Mouse (Mus musculus): ENCODE measurements around the gene Epp13. TPM values are rescaled to one million over a fixed set of nuclear protein-coding genes. Genes with fewer than 3 reads are reported as not detected.

Gene Epp13
- polyA plus RNA-seq, 1 experiment: not detected

Other genes with a start within 250 kb of the Epp13 start
- not detected in 2 replicates for gene Vmn1r65, start 241.7 kb upstream of the Epp13 start, polyA plus RNA-seq (2012; ENCODE audit: insufficient read depth, insufficient read length, missing spikeins)
- gene Nlrp4c, start 207.5 kb upstream of the Epp13 start, polyA plus RNA-seq (2012; ENCODE audit: insufficient read depth, insufficient read length, missing spikeins): not detected in 2 replicates
- gene Zfp787, start 96.7 kb upstream of the Epp13 start, polyA plus RNA-seq (2012; ENCODE audit: insufficient read depth, insufficient read length, missing spikeins): 28.2 and 41.7 TPM in 2 replicates
- gene Zfp444, start 80.5 kb upstream of the Epp13 start, polyA plus RNA-seq (2012; ENCODE audit: insufficient read depth, insufficient read length, missing spikeins): 5.1 and 7.7 TPM in 2 replicates
- gene Galp, start 55.6 kb upstream of the Epp13 start, polyA plus RNA-seq (2012; ENCODE audit: insufficient read depth, insufficient read length, missing spikeins): not detected in 2 replicates
- gene Zscan5b, start 30.4 kb upstream of the Epp13 start, polyA plus RNA-seq (2012; ENCODE audit: insufficient read depth, insufficient read length, missing spikeins): not detected in 2 replicates
- 3.4 and 4.6 TPM in 2 replicates for gene Zfp667, start 33.9 kb downstream of the Epp13 start, polyA plus RNA-seq (2012; ENCODE audit: insufficient read depth, insufficient read length, missing spikeins)
- 2.3 and 5.4 TPM in 2 replicates for gene Zfp583, start 78.6 kb downstream of the Epp13 start, polyA plus RNA-seq (2012; ENCODE audit: insufficient read depth, insufficient read length, missing spikeins)
- 0.36 TPM in 1 of 2 replicates, not detected in the other for gene Gm3854, start 91.0 kb downstream of the Epp13 start, polyA plus RNA-seq (2012; ENCODE audit: insufficient read depth, insufficient read length, missing spikeins)
- 1.9 and 2.0 TPM in 2 replicates for gene Zfp78, start 110.6 kb downstream of the Epp13 start, polyA plus RNA-seq (2012; ENCODE audit: insufficient read depth, insufficient read length, missing spikeins)
- 1.8 and 3.6 TPM in 2 replicates for gene Zfp28, start 130.6 kb downstream of the Epp13 start, polyA plus RNA-seq (2012; ENCODE audit: insufficient read depth, insufficient read length, missing spikeins)
- not detected in 2 replicates for gene Smim17, start 146.0 kb downstream of the Epp13 start, polyA plus RNA-seq (2012; ENCODE audit: insufficient read depth, insufficient read length, missing spikeins)
- gene Gm20715, start 157.6 kb downstream of the Epp13 start, polyA plus RNA-seq (2012; ENCODE audit: insufficient read depth, insufficient read length, missing spikeins): not detected in 2 replicates
- gene Olfr1344, start 186.0 kb downstream of the Epp13 start, polyA plus RNA-seq (2012; ENCODE audit: insufficient read depth, insufficient read length, missing spikeins): not detected in 2 replicates
- not detected in 2 replicates for gene Olfr1336, start 203.5 kb downstream of the Epp13 start, polyA plus RNA-seq (2012; ENCODE audit: insufficient read depth, insufficient read length, missing spikeins)
- gene Olfr1346, start 214.4 kb downstream of the Epp13 start, polyA plus RNA-seq (2012; ENCODE audit: insufficient read depth, insufficient read length, missing spikeins): not detected in 2 replicates
- not detected in 2 replicates for gene Olfr5, start 234.2 kb downstream of the Epp13 start, polyA plus RNA-seq (2012; ENCODE audit: insufficient read depth, insufficient read length, missing spikeins)
- not detected in 2 replicates for gene Olfr1347, start 247.0 kb downstream of the Epp13 start, polyA plus RNA-seq (2012; ENCODE audit: insufficient read depth, insufficient read length, missing spikeins)